Mouse (Mus musculus) hindbrain, postnatal 0 days (tissue): ENCODE data around the gene Armc10. TPM values are rescaled to one million over a fixed set of nuclear protein-coding genes. Genes with fewer than 3 reads are reported as not detected.
"Not testable (repeated sequence)": the region's sequence is repeated elsewhere in the genome, so short reads cannot be mapped to it uniquely, and the experiment has no call there.

ENCODE experiments used
- ATAC-seq: fragments of 200-750 bp; cut with Nextera tagmentation; 2 replicates; pipeline ENCODE4 v1.8.0; 2017; ENCODE audit warnings: mild to moderate bottlenecking, moderate TSS enrichment, moderate library complexity
- DNase-seq: peaks from one replicate; pipeline ENCODE4 v3.0.0-alpha.2; 2015; ENCODE audit warnings: low spot score
- H3K27ac ChIP-seq: fragments of 300-500 bp; sonication (generic); 2 replicates; pipeline ENCODE4 v1.5.1; 2014; ENCODE audit warnings: mild to moderate bottlenecking
- H3K27me3 ChIP-seq: fragments of 300-500 bp; sonication (generic); 2 replicates; pipeline ENCODE4 v1.6.1; 2014; ENCODE audit warnings: low read length, mixed read lengths; ENCODE audit not compliant: insufficient read depth
- H3K36me3 ChIP-seq: fragments of 300-500 bp; sonication (generic); 2 replicates; pipeline ENCODE4 v1.6.1; 2014; ENCODE audit warnings: low read length, mixed read lengths; ENCODE audit not compliant: insufficient read depth
- H3K4me1 ChIP-seq: fragments of 300-500 bp; sonication (generic); 2 replicates; pipeline ENCODE4 v1.6.1; 2014; ENCODE audit warnings: antibody characterized with exemption, low read length, mixed read lengths; ENCODE audit not compliant: insufficient read depth
- H3K4me2 ChIP-seq: fragments of 300-500 bp; sonication (generic); 2 replicates; pipeline ENCODE4 v1.6.1; 2014; ENCODE audit warnings: low read depth, mild to moderate bottlenecking, low read length, moderate library complexity, mixed read lengths
- H3K4me3 ChIP-seq: fragments of 300-500 bp; sonication (generic); 2 replicates; pipeline ENCODE4 v1.5.1; 2014; ENCODE audit warnings: low read length
- H3K9ac ChIP-seq: fragments of 300-500 bp; sonication (generic); replicated peaks from 2 replicates; pipeline ENCODE4 v1.6.1; 2014; ENCODE audit warnings: mild to moderate bottlenecking, low read length, moderate library complexity, mixed read lengths
- H3K9me3 ChIP-seq: fragments of 300-500 bp; sonication (generic); 2 replicates; pipeline ENCODE4 v1.6.1; 2016; ENCODE audit warnings: low read length, mixed read lengths
- CTCF ChIP-seq: IDR thresholded peaks from 2 replicates; pipeline ENCODE4 v1.5.1; 2016; ENCODE audit warnings: antibody characterized with exemption, control low read depth, low read depth
- WGBS: fragments of 180-500 bp; shearing (Covaris S2); extraction: QIAGEN DNeasy Blood & Tissue Kit; methylation state at CpG from one replicate; pipeline ENCODE4 v1.1.7; 2014; 5-methylcytosine and 5-hydroxymethylcytosine counted together
- polyA plus RNA-seq: library from polyadenylated mRNA; unstranded; fragments of >200 nt; fragmentation: Nextera tagmentation; extraction: Ambion mirVana; gene quantifications from 2 replicates; pipeline ENCODE4 v1.2.1, GENCODE M21; 2015
- total RNA-seq: library from RNA; depleted of rRNA; stranded (reverse); fragments of >200 nt; gene quantifications from 2 replicates; pipeline ENCODE4 v1.2.3, GENCODE M21; 2014; rRNA removed

Armc10 gene
- total RNA-seq: 77.9 and 78.7 TPM in 2 replicates
- polyA plus RNA-seq: 32.8 and 34.4 TPM in 2 replicates

DNA sequence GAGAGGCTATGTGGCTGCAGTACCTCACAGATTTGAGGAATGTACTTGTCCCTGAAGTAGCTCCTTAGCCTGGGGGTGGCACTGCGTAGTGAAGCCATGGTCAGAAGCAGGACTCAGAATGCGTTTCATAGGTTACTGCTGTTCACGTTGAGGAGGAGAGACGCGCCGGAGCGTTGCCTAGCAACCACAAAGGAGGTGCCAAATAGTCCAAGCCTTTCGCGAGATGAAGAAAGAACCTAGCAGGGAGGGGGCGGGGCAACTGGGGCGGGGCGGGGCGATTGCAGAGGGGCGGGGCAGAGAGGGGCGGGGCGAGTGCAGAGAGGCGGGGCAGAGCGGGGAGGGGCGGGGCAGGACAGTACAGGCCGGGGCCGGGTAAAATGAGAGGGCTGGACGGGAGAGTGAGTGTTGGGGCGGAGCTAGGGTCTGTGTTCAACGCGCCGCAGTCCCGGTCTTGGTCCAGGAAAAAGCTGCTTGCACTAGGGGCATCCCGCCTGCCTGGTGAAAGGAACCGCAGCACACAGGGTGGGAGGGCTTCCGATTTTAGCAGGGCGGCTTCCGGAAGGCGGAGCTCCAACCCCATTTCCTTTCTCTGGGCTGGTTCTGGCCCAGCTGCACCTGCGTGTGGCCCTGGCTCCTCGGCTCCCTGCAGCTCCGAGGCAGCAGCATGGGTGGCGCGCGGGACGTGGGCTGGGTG is at the start of gene Armc10, which contains the start of gene Fbxl13:
Gene Armc10, plus strand, starts transcription at position 375 of the 694 bp plus-strand sequence.
Gene Fbxl13, minus strand, starts transcription at position 196 of the 694 bp plus-strand sequence.
- DNase-seq (peak; percentile 95), ATAC-seq (peak; percentile 97)
- 2% methylated on average over 27 of the region's 40 CpGs for WGBS
- Histone ChIP-seq H3K4me3 (peak within 1 kb of the TSS; percentile 87), H3K4me2 (peak within 1 kb of the TSS; percentile 88), H3K27ac (peak within 1 kb of the TSS; percentile 81), H3K9ac (peak within 1 kb of the TSS; percentile 86), H3K9me3 (no peaks in the 10 kb centered on the region), H3K4me1 (no peaks in the 10 kb centered on the region), H3K36me3 (peaks cover 20% of the 10 kb centered on the region), H3K27me3 (no peaks in the 10 kb centered on the region)
- TF ChIP-seq CTCF: peak; percentile 50

DNA sequence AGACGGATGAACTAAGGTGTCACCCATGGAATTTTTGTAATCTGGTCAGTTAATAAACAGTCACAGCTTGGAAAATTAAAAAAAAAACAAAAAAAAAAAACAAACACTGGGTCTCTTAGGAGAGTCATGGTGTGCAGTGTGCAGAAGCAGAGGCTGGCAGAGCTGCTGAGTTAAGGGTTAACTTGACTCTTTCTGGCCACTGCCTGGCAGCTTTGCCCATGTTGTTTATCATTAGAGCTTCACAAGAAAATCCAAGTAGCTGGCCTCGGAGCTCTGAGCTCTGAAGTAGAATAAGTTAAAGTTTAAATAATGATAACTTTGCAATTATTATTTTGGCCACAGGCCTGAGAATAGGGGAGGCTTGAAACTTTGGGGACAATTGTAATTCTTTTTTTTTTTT is 46.1 kb upstream of the Armc10 start:
- 75% methylated on average over 2 of the region's 2 CpGs for WGBS
- H3K4me2 ChIP-seq, H3K36me3 ChIP-seq, H3K9ac ChIP-seq, H3K4me1 ChIP-seq, DNase-seq, H3K9me3 ChIP-seq, ATAC-seq, H3K27ac ChIP-seq, H3K4me3 ChIP-seq, H3K27me3 ChIP-seq: not testable (repeated sequence)

DNA sequence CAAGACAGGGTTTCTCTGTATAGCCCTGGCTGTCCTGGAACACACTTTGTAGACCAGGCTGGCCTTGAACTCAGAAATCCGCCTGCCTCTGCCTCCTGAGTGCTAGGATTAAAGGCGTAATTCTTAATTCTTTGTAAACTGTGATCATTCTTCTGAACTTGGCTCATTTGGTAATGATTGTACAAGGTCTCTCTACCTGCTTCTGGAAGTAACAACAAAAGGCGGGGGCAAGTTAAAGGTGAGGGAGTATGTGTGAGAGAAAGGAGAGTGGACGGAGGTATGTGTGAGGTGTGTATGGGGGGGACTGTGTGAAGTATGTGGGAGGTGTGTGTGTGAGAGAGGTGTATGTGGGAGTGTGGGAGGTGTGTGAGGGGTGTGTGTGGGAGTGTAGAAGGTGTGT is 45.7 kb upstream of the Armc10 start:
- no peaks in the 10 kb centered on the region for H3K4me1 ChIP-seq
- no peak overlapping the region for H3K4me3 ChIP-seq
- H3K36me3 ChIP-seq: no peaks in the 10 kb centered on the region
- H3K27ac ChIP-seq: no peak overlapping the region
- H3K27me3 ChIP-seq: no peaks in the 10 kb centered on the region
- H3K9ac ChIP-seq: no peak overlapping the region
- no peak for TF ChIP-seq CTCF
- WGBS: 96% methylated on average over 4 of the region's 4 CpGs
- no peak overlapping the region for H3K4me2 ChIP-seq
- ATAC-seq (no peak), DNase-seq (no peak)
- H3K9me3 ChIP-seq: no peaks in the 10 kb centered on the region

DNA sequence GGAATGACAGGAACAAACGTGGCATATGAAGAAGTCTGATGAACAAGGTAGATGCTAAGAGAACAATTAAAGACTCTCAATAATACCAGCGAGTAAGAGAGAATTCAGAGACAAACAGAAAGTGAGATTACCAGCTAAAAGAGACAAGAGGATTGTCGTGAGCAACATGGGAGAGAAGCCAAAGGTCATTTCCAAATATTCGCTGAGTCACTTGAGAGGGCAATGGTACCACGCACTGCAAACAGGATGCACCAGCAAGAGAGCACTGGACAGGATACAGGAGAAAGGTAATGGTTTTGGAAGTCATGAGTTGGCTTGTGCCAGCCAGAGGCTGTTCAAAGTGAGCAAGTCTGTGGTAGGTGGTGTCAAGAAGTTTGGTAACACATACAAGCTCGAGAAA is 39.7 kb upstream of the Armc10 start:
- no peak overlapping the region for H3K4me2 ChIP-seq
- no peak overlapping the region for H3K9ac ChIP-seq
- H3K9me3 ChIP-seq: no peaks in the 10 kb centered on the region
- no peak for TF ChIP-seq CTCF
- DNase-seq (no peak), ATAC-seq (no peak)
- 69% methylated on average over 6 of the region's 6 CpGs for WGBS
- no peaks in the 10 kb centered on the region for H3K4me1 ChIP-seq
- H3K27ac ChIP-seq: no peak overlapping the region
- H3K36me3 ChIP-seq: no peaks in the 10 kb centered on the region
- H3K4me3 ChIP-seq: no peak overlapping the region
- H3K27me3 ChIP-seq: no peaks in the 10 kb centered on the region

DNA sequence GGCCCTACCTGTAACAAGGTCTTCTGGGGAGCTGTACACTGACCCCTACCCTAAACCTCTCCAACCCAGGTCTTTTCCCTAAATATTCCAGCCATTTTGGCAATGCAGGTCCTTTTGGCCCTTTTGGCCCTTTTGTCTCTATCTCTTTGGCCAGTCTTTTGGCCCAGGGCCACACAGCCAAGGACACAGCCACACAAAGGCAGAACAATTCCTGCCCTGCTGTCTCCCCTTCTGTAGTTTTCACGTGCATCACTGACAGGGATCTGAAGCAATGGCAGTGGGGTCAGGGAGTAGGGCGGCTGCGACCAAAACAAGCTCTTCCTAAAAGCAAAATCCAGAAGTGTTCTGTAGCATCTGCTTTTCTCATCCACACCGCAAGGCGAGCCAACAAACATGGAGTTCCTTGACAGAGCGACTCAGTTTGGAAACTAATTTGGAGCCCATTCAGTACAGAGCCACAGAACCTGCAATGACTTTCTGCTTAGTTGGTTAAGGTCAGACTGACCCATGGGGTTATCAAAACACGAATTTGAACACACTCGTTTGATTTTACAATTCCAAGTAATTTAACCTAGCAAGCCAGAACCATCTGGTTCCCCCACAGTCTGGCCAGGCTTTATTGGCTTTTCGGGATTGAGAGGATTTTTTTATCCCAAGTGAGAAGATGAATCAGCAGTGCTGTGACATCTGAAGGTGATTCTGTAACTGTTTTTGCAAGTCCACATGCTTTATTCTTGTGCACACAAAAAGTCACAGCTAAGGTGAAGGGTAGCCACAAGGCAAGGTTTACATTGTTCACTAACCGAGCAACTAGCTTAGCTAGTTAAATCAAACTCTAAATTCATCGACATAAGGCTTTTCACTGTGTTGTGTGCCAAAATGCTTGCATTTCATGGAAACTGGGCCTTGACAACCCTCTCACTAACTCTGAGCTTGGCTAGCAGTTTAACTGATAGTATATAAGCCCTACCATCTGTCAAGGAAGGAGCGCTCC is 37.0 kb upstream of the Armc10 start:
- 67% methylated on average over 12 of the region's 12 CpGs for WGBS
- H3K27ac ChIP-seq: no peak overlapping the region
- ATAC-seq (no peak), DNase-seq (no peak)
- no peak for TF ChIP-seq CTCF
- no peaks in the 10 kb centered on the region for H3K27me3 ChIP-seq
- no peak overlapping the region for H3K9ac ChIP-seq
- no peaks in the 10 kb centered on the region for H3K9me3 ChIP-seq
- no peak overlapping the region for H3K4me2 ChIP-seq
- no peaks in the 10 kb centered on the region for H3K4me1 ChIP-seq
- H3K36me3 ChIP-seq: no peaks in the 10 kb centered on the region
- H3K4me3 ChIP-seq: no peak overlapping the region

DNA sequence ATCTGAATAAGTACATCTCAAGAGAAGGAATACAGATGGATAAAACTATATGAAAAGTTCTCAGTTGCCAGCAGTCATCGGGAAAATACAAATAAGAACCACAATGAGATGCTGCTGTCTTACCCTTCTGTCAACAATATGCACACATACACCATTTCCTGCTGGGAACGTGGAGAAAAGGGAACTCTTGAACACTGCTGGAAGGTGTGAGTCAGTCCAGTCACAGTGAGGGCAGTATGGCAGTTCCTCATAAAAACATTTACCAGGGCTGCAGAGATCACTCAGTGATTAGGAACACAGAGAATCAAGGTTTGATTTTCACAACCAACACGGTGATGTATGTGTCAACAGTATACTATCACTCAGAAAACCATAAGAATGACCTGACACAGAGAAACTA is 34.6 kb upstream of the Armc10 start:
- H3K27ac ChIP-seq: no peak overlapping the region
- H3K4me1 ChIP-seq: no peaks in the 10 kb centered on the region
- H3K4me3 ChIP-seq: no peak overlapping the region
- H3K4me2 ChIP-seq: no peak overlapping the region
- H3K36me3 ChIP-seq: no peaks in the 10 kb centered on the region
- 76% methylated on average over 3 of the region's 3 CpGs for WGBS
- ATAC-seq: no peak
- no peak for DNase-seq
- no peaks in the 10 kb centered on the region for H3K9me3 ChIP-seq
- no peak for TF ChIP-seq CTCF
- H3K27me3 ChIP-seq: no peaks in the 10 kb centered on the region
- no peak overlapping the region for H3K9ac ChIP-seq

DNA sequence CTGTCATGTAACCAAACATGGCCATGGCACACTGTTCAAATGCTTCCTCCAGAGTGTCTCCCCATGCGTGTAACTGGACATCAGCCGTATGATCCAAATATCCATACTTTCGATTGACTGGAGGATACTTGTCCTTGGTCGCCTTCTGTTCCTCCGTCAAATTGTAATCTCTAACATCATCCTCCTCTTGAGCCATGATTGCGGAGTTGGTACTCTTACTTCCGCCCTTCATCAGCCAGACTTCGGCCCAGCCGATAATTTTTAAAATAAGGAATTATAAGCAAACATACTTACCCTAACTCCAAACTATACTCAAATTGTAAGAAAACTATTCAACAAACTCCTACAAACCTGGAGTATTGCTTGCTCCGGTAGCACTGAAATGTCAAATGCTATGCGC is 31.3 kb upstream of the Armc10 start:
- 97% methylated on average over 11 of the region's 11 CpGs for WGBS
- not testable (repeated sequence) for H3K27ac ChIP-seq, H3K4me2 ChIP-seq, H3K9ac ChIP-seq, ATAC-seq, H3K4me1 ChIP-seq, H3K27me3 ChIP-seq, H3K9me3 ChIP-seq, H3K4me3 ChIP-seq, H3K36me3 ChIP-seq, DNase-seq
